Mouse (Mus musculus) MEL (cell line): ENCODE results near the gene Ikzf5.

Source experiments
- CTCF ChIP-seq, 3 experiments: IDR thresholded peaks in 2 of 3; conservative IDR thresholded peaks in 1 of 3; 2 replicates each; pipeline ENCODE4 v1.5.1; 2011 to 2012; ENCODE audit warnings: low read length in 3 of 3, low read depth in 2 of 3, mild to moderate bottlenecking in 2 of 3, improper control_type of control experiment in 1 of 3, inconsistent platforms in 1 of 3, mixed read lengths in 1 of 3, moderate library complexity in 1 of 3; ENCODE audit not compliant: control insufficient read depth in 1 of 3, insufficient read depth in 1 of 3, poor library complexity in 1 of 3, severe bottlenecking in 1 of 3
- EP300 ChIP-seq, 2 experiments: IDR thresholded peaks; 2 replicates each; pipeline ENCODE4 v1.6.1; 2011; ENCODE audit warnings: improper control_type of control experiment in 2 of 2, low read length in 2 of 2, low read depth in 1 of 2, mild to moderate bottlenecking in 1 of 2
- ETS1 ChIP-seq: IDR thresholded peaks from 2 replicates; pipeline ENCODE4 v1.6.1; 2012; ENCODE audit warnings: low read depth, mild to moderate bottlenecking, inconsistent platforms, low read length, improper control_type of control experiment, moderate library complexity
- JUND ChIP-seq: IDR thresholded peaks from 2 replicates; pipeline ENCODE4 v1.6.1; 2011; ENCODE audit warnings: low read depth, mild to moderate bottlenecking, improper control_type of control experiment, low read length
- KAT2A ChIP-seq: conservative IDR thresholded peaks from 2 replicates; pipeline ENCODE4 v1.6.1; 2012; ENCODE audit warnings: low read depth, low read length, improper control_type of control experiment, inconsistent platforms
- MAFK ChIP-seq: IDR thresholded peaks from 2 replicates; pipeline ENCODE4 v1.6.1; 2011; ENCODE audit warnings: low read depth, mild to moderate bottlenecking, low read length, improper control_type of control experiment, borderline replicate concordance
- MXI1 ChIP-seq: IDR thresholded peaks from 2 replicates; pipeline ENCODE4 v1.6.1; 2011; ENCODE audit warnings: mild to moderate bottlenecking, low read depth, low read length, improper control_type of control experiment
- POLR2A ChIP-seq, 2 experiments: IDR thresholded peaks; 2 replicates each; pipeline ENCODE4 v1.6.1; 2011 to 2012; ENCODE audit warnings: low read length in 2 of 2, mild to moderate bottlenecking in 2 of 2, control low read depth in 1 of 2, improper control_type of control experiment in 1 of 2, low read depth in 1 of 2, moderate library complexity in 1 of 2; ENCODE audit not compliant: control insufficient read depth in 1 of 2, insufficient read depth in 1 of 2, poor library complexity in 1 of 2
- TAL1 ChIP-seq: IDR thresholded peaks from 2 replicates; pipeline ENCODE4 v1.6.1; 2012; ENCODE audit warnings: mild to moderate bottlenecking, inconsistent platforms, low read length, moderate library complexity, mixed read lengths
- TBP ChIP-seq: IDR thresholded peaks from 2 replicates; pipeline ENCODE4 v1.8.0; 2011; ENCODE audit warnings: low read depth, low read length, improper control_type of control experiment
- ZMIZ1 ChIP-seq: IDR thresholded peaks from 2 replicates; pipeline ENCODE4 v1.6.1; 2012; ENCODE audit warnings: low read depth, mild to moderate bottlenecking, inconsistent platforms, low read length, improper control_type of control experiment, moderate library complexity
- ZNF384 ChIP-seq: IDR thresholded peaks from 2 replicates; pipeline ENCODE4 v1.6.1; 2012; ENCODE audit warnings: low read depth, mild to moderate bottlenecking, inconsistent platforms, low read length, improper control_type of control experiment

- no peak for TF ChIP-seq JUND
- TF ChIP-seq POLR2A (IDR thresholded peaks at IDR 0.05; ENCODE audit: control insufficient read depth in 1 of 2, insufficient read depth in 1 of 2, low read depth in 1 of 2, low read length in 2 of 2, poor library complexity in 1 of 2), result no peak
- no peak for TF ChIP-seq CTCF (IDR thresholded peaks at IDR 0.05 in 2 of 3, conservative IDR thresholded peaks at IDR 0.05 in 1 of 3; ENCODE audit: control insufficient read depth in 1 of 3, insufficient read depth in 1 of 3, low read depth in 2 of 3, low read length in 3 of 3, poor library complexity in 1 of 3, severe bottlenecking in 1 of 3)
- no peak for TF ChIP-seq ZMIZ1
- no peak for TF ChIP-seq KAT2A
- TF ChIP-seq MXI1, result no peak
- TF ChIP-seq EP300 (IDR thresholded peaks at IDR 0.05; ENCODE audit: low read depth in 1 of 2, low read length in 2 of 2), result no peak
- TF ChIP-seq TAL1, result no peak
- TF ChIP-seq MAFK, result no peak
- no peak for TF ChIP-seq ETS1
- TF ChIP-seq ZNF384, result no peak
- no peak for TF ChIP-seq TBP
Observed at GRCm38 (mm10) chr7:131456714-131457113, 46.4 kb upstream of the Ikzf5 start.
